Mouse (Mus musculus): ENCODE measurements around the gene Abcc4.

DNA sequence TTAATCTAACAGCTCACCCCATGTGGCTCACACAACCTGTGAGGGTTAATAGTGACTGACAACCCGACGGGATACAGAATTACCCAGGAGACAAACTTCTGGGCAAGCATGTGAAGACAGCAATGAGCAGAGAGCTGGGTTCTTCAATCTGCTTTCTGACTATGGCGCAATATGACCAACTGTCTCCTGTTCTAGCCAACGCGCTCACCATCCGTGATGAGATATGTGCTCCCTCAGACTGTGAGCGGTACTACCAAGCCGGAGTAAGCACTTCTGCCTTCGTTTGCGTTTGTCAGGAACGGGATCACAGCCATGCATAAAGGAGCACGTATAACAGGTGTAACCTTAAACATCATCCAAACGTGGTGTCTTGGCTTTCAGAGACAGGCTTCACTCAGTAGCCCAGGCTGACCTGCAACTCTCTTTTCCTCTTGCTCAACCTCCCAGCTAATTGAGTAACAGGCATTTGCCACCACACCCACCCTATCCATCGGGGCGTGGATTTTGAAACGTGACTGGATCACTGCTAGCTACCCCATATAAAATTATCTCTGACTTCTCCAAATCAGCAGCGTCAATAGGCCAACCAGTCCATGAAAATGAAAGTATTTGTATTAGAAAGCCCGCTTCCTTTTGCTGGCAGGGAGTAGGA is 43.3 kb downstream of the Abcc4 start:
- no peak for TF ChIP-seq CTCF (IDR thresholded peaks at IDR 0.05; ENCODE audit: extremely low read depth, insufficient read depth, low read length)
- no peak for TF ChIP-seq POLR2A (IDR thresholded peaks at IDR 0.05; ENCODE audit: extremely low read depth, insufficient read depth, low read length)
